Mouse (Mus musculus) heart, postnatal 0 days (tissue): ENCODE results near the gene Lysmd1. TPM values are rescaled to one million over a fixed set of nuclear protein-coding genes. Genes with fewer than 3 reads are reported as not detected.
A peak's percentile ranks its signal among the peaks of the same experiment; 100 is the strongest.

ENCODE experiments used
- ATAC-seq: fragments of 200-750 bp; cut with Nextera tagmentation; 2 replicates; pipeline ENCODE4 v1.8.0; 2017; ENCODE audit warnings: low read depth, moderate number of reproducible peaks, moderate library complexity; ENCODE audit not compliant: insufficient read depth
- DNase-seq: peaks from one replicate; pipeline ENCODE4 v3.0.0-alpha.2; 2016; ENCODE audit warnings: low spot score
- H3K27ac ChIP-seq: fragments of 300-500 bp; sonication (generic); 2 replicates; pipeline ENCODE4 v1.5.1; 2014; ENCODE audit warnings: low read depth, mild to moderate bottlenecking
- H3K27me3 ChIP-seq: fragments of 300-500 bp; sonication (generic); 2 replicates; pipeline ENCODE4 v1.6.1; 2014; ENCODE audit warnings: low read length, mixed read lengths; ENCODE audit not compliant: control insufficient read depth, insufficient read depth
- H3K36me3 ChIP-seq: fragments of 300-500 bp; sonication (generic); replicated peaks from 2 replicates; pipeline ENCODE4 v1.6.1; 2014; ENCODE audit warnings: low read length, mixed read lengths; ENCODE audit not compliant: control insufficient read depth, insufficient read depth
- H3K4me1 ChIP-seq: fragments of 300-500 bp; sonication (generic); 2 replicates; pipeline ENCODE4 v1.6.1; 2014; ENCODE audit warnings: antibody characterized with exemption; ENCODE audit not compliant: control insufficient read depth, insufficient read depth
- H3K4me2 ChIP-seq: fragments of 300-500 bp; sonication (generic); 2 replicates; pipeline ENCODE4 v1.6.1; 2014; ENCODE audit warnings: low read depth, mild to moderate bottlenecking, low read length, moderate library complexity
- H3K4me3 ChIP-seq: fragments of 300-500 bp; sonication (generic); 2 replicates; pipeline ENCODE4 v1.5.1; 2014; ENCODE audit warnings: low read depth, low read length
- H3K9ac ChIP-seq: fragments of 300-500 bp; sonication (generic); replicated peaks from 2 replicates; pipeline ENCODE4 v1.6.1; 2014; ENCODE audit warnings: low read depth, low read length, mixed read lengths
- H3K9me3 ChIP-seq: fragments of 300-500 bp; sonication (generic); replicated peaks from 2 replicates; pipeline ENCODE4 v1.6.1; 2016; ENCODE audit warnings: low read length; ENCODE audit not compliant: control insufficient read depth
- CTCF ChIP-seq: IDR thresholded peaks from 2 replicates; pipeline ENCODE4 v1.5.1; 2016; ENCODE audit warnings: antibody characterized with exemption, control low read depth, low read depth
- EP300 ChIP-seq: IDR thresholded peaks from 2 replicates; pipeline ENCODE4 v1.6.1; 2016; ENCODE audit warnings: antibody characterized with exemption, low read depth
- WGBS: fragments of 180-500 bp; shearing (Covaris S2); extraction: QIAGEN DNeasy Blood & Tissue Kit; methylation state at CpG from one replicate; pipeline ENCODE4 v1.1.7; 2014; 5-methylcytosine and 5-hydroxymethylcytosine counted together
- polyA plus RNA-seq: library from polyadenylated mRNA; unstranded; fragments of >200 nt; fragmentation: Nextera tagmentation; extraction: Ambion mirVana; gene quantifications from 2 replicates; pipeline ENCODE4 v1.2.1, GENCODE M21; 2015
- total RNA-seq: library from RNA; depleted of rRNA; stranded (reverse); fragments of >200 nt; gene quantifications from 2 replicates; pipeline ENCODE4 v1.2.3, GENCODE M21; 2014; ENCODE audit warnings: low replicate concordance

Lysmd1 gene
- total and polyA plus RNA-seq, 2 experiments from 2014 or later, result 6.1 to 8.7 TPM

GRCm38 (mm10) chr3:95174011-95174592 is 40.2 kb downstream of the Lysmd1 start:
- no peak overlapping the region for H3K27ac ChIP-seq
- TF ChIP-seq CTCF (peak; percentile 89), EP300 (no peak)
- peak overlapping the region; percentile 51 for H3K4me3 ChIP-seq
- no peaks in the 10 kb centered on the region for H3K9me3 ChIP-seq
- H3K36me3 ChIP-seq, result no peaks in the 10 kb centered on the region
- DNase-seq, result peak; percentile 71
- peak overlapping the region; percentile 71 for H3K4me2 ChIP-seq
- peak; percentile 62; the same call in 1 of the 2 replicates for ATAC-seq
- 0 out of 2 replicates have a peak, but pooled peaks cover 9% of the 10 kb centered on the region for H3K4me1 ChIP-seq
- WGBS, result 3% methylated on average over 16 of the region's 16 CpGs
- peaks cover 48% of the 10 kb centered on the region for H3K27me3 ChIP-seq
- H3K9ac ChIP-seq, result peak overlapping the region; percentile 44; the same call in 1 of the 2 replicates

GRCm38 (mm10) chr3:95176500-95176899 is 42.6 kb downstream of the Lysmd1 start:
- ATAC-seq (no peak), DNase-seq (no peak)
- peaks cover 30% of the 10 kb centered on the region for H3K27me3 ChIP-seq
- H3K27ac ChIP-seq, result no peak overlapping the region
- WGBS, result 71% methylated on average over 3 of the region's 3 CpGs
- no peaks in the 10 kb centered on the region for H3K36me3 ChIP-seq
- 0 out of 2 replicates have a peak, but pooled peaks cover 9% of the 10 kb centered on the region for H3K4me1 ChIP-seq
- no peak for TF ChIP-seq CTCF
- TF ChIP-seq EP300, result no peak
- H3K9ac ChIP-seq, result no peak overlapping the region
- no peaks in the 10 kb centered on the region for H3K9me3 ChIP-seq
- no peak overlapping the region for H3K4me2 ChIP-seq
- no peak overlapping the region for H3K4me3 ChIP-seq

- ATAC-seq (no peak), DNase-seq (no peak)
- no peak overlapping the region for H3K4me2 ChIP-seq
- peaks cover 19% of the 10 kb centered on the region for H3K27me3 ChIP-seq
- WGBS, result 71% methylated on average over 6 of the region's 6 CpGs
- no peaks in the 10 kb centered on the region for H3K36me3 ChIP-seq
- no peak overlapping the region for H3K9ac ChIP-seq
- no peak overlapping the region for H3K27ac ChIP-seq
- H3K4me3 ChIP-seq, result no peak overlapping the region
- no peak for TF ChIP-seq CTCF
- TF ChIP-seq EP300, result no peak
- 0 out of 2 replicates have a peak, but pooled peaks cover 9% of the 10 kb centered on the region for H3K4me1 ChIP-seq
- H3K9me3 ChIP-seq, result no peaks in the 10 kb centered on the region
Observed at GRCm38 (mm10) chr3:95177583-95177982, 43.7 kb downstream of the Lysmd1 start.

GRCm38 (mm10) chr3:95178948-95179347 is 45.1 kb downstream of the Lysmd1 start:
- WGBS, result 83% methylated on average over 5 of the region's 5 CpGs
- Histone ChIP-seq H3K4me2 (no peak overlapping the region), H3K9ac (no peak overlapping the region), H3K9me3 (no peaks in the 10 kb centered on the region), H3K36me3 (peaks cover 4% of the 10 kb centered on the region; the same call in 1 of the 2 replicates), H3K27ac (no peak overlapping the region), H3K27me3 (peaks cover 7% of the 10 kb centered on the region; the same call in 1 of the 2 replicates), H3K4me1 (0 out of 2 replicates have a peak, but pooled peaks cover 1% of the 10 kb centered on the region), H3K4me3 (no peak overlapping the region)
- ATAC-seq, result no peak
- no peak for DNase-seq
- TF ChIP-seq CTCF (no peak), EP300 (no peak)

GRCm38 (mm10) chr3:95179890-95180289 is 46.0 kb downstream of the Lysmd1 start:
- Histone ChIP-seq H3K4me3 (no peak overlapping the region), H3K27me3 (peaks cover 4% of the 10 kb centered on the region; the same call in 1 of the 2 replicates), H3K9ac (no peak overlapping the region), H3K9me3 (no peaks in the 10 kb centered on the region), H3K4me2 (no peak overlapping the region), H3K36me3 (peaks cover 14% of the 10 kb centered on the region), H3K27ac (no peak overlapping the region), H3K4me1 (no peaks in the 10 kb centered on the region)
- ATAC-seq (no peak), DNase-seq (no peak)
- 46% methylated on average over 3 of the region's 3 CpGs for WGBS
- no peak for TF ChIP-seq EP300
- no peak for TF ChIP-seq CTCF

- DNase-seq (no peak), ATAC-seq (no peak)
- Histone ChIP-seq H3K27me3 (no peaks in the 10 kb centered on the region), H3K36me3 (peaks cover 33% of the 10 kb centered on the region), H3K9me3 (no peaks in the 10 kb centered on the region), H3K4me3 (no peak overlapping the region), H3K27ac (no peak overlapping the region), H3K4me1 (no peaks in the 10 kb centered on the region), H3K9ac (no peak overlapping the region), H3K4me2 (no peak overlapping the region)
- WGBS, result 39% methylated on average over 1 of the region's 1 CpGs
- TF ChIP-seq CTCF (no peak), EP300 (no peak)
Observed at GRCm38 (mm10) chr3:95181841-95182240, 48.0 kb downstream of the Lysmd1 start.
